Mouse (Mus musculus) embryonic facial prominence, embryonic 11.5 days (tissue): ENCODE measurements around the gene Kctd20. TPM values are rescaled to one million over a fixed set of nuclear protein-coding genes. Genes with fewer than 3 reads are reported as not detected.
A peak's percentile ranks its signal among the peaks of the same experiment; 100 is the strongest.

ENCODE experiments used
- ATAC-seq: fragments of 200-750 bp; cut with Nextera tagmentation; replicated peaks from 2 replicates; pipeline ENCODE4 v1.8.0; 2017; ENCODE audit warnings: low read depth; ENCODE audit not compliant: insufficient number of reproducible peaks, low FRiP score, low TSS enrichment
- DNase-seq: peaks from one replicate; pipeline ENCODE4 v3.0.0-alpha.2; 2015; ENCODE audit warnings: low spot score
- H3K27ac ChIP-seq: fragments of 300-500 bp; sonication (generic); replicated peaks from 2 replicates; pipeline ENCODE4 v1.5.1; 2014; ENCODE audit warnings: mild to moderate bottlenecking, low read depth, low read length, control low read depth
- H3K27me3 ChIP-seq: fragments of 300-500 bp; sonication (generic); 2 replicates; pipeline ENCODE4 v1.6.1; 2014; ENCODE audit warnings: mild to moderate bottlenecking, low read length, moderate library complexity, mixed read lengths; ENCODE audit not compliant: control insufficient read depth, insufficient read depth
- H3K36me3 ChIP-seq: fragments of 300-500 bp; sonication (generic); replicated peaks from 2 replicates; pipeline ENCODE4 v1.6.1; 2014; ENCODE audit warnings: low read depth, mild to moderate bottlenecking, low read length, moderate library complexity, mixed read lengths; ENCODE audit not compliant: control insufficient read depth, insufficient read depth
- H3K4me1 ChIP-seq: fragments of 300-500 bp; sonication (generic); 2 replicates; pipeline ENCODE4 v1.6.1; 2014; ENCODE audit warnings: low read length, mixed read lengths; ENCODE audit not compliant: control insufficient read depth, insufficient read depth
- H3K4me2 ChIP-seq: fragments of 300-500 bp; sonication (generic); 2 replicates; pipeline ENCODE4 v1.6.1; 2014; ENCODE audit warnings: low read depth, mild to moderate bottlenecking, control low read depth, low read length, moderate library complexity
- H3K4me3 ChIP-seq: fragments of 300-500 bp; sonication (generic); 2 replicates; pipeline ENCODE4 v1.5.1; 2014; ENCODE audit warnings: low read depth, low read length, control low read depth
- H3K9ac ChIP-seq: fragments of 300-500 bp; sonication (generic); replicated peaks from 2 replicates; pipeline ENCODE4 v1.6.1; 2014; ENCODE audit warnings: mild to moderate bottlenecking, control low read depth, low read length
- H3K9me3 ChIP-seq: fragments of 300-500 bp; sonication (generic); replicated peaks from 2 replicates; pipeline ENCODE4 v1.6.1; 2016; ENCODE audit warnings: mild to moderate bottlenecking, low read length, inconsistent platforms, mixed read lengths; ENCODE audit not compliant: control insufficient read depth
- WGBS: fragments of 180-500 bp; shearing (Covaris S2); extraction: QIAGEN DNeasy Blood & Tissue Kit; methylation state at CpG from one replicate; pipeline ENCODE4 v1.1.7; 2014; 5-methylcytosine and 5-hydroxymethylcytosine counted together
- polyA plus RNA-seq: library from polyadenylated mRNA; unstranded; fragments of >200 nt; fragmentation: Nextera tagmentation; extraction: Ambion mirVana; gene quantifications from 2 replicates; pipeline ENCODE4 v1.2.1, GENCODE M21; 2014

Kctd20 gene
- polyA plus RNA-seq, 1 experiment from 2014 or later: 109 TPM

DNA sequence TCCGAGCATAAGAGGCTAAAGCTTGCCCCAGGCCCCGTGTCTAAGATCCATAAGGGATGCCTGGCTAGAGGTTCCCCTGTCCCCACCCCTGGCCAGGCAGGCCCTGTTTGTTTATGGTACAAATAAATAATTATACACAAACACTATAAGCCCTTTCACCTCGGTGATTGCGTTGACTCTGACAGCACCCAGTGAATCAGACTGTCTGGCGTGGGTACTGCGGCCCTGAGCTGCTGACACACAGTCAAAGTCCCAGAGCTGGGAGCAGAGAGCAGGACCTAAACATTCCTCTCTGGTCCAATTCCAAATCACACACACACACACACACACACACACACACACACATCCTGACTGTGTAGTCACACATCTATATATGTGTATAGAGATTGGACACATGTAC, 37.8 kb upstream of the Kctd20 start:
- Histone ChIP-seq H3K27ac (no peak overlapping the region), H3K9me3 (no peaks in the 10 kb centered on the region), H3K4me2 (no peak overlapping the region), H3K4me1 (no peaks in the 10 kb centered on the region), H3K27me3 (peaks cover 9% of the 10 kb centered on the region; the same call in 1 of the 2 replicates), H3K9ac (no peak overlapping the region), H3K4me3 (no peak overlapping the region), H3K36me3 (no peaks in the 10 kb centered on the region)
- DNase-seq: no peak
- no peak for ATAC-seq
- WGBS: 83% methylated on average over 6 of the region's 6 CpGs

- no peaks in the 10 kb centered on the region for H3K36me3 ChIP-seq
- no peak within 1 kb of the TSS for H3K4me2 ChIP-seq
- no peak within 1 kb of the TSS for H3K9ac ChIP-seq
- no peak within 1 kb of the TSS for H3K27ac ChIP-seq
- 55% methylated on average over 12 of the region's 12 CpGs for WGBS
- H3K27me3 ChIP-seq: peaks cover 2% of the 10 kb centered on the region; the same call in 1 of the 2 replicates
- no peaks in the 10 kb centered on the region for H3K4me1 ChIP-seq
- H3K4me3 ChIP-seq: no peak within 1 kb of the TSS
- ATAC-seq (no peak), DNase-seq (no peak)
- no peaks in the 10 kb centered on the region for H3K9me3 ChIP-seq
Observed at GRCm38 (mm10) chr17:28915060-28915628, 36.6 kb upstream of the Kctd20 start, which contains the start of gene 4930539E08Rik. TSS of gene 4930539E08Rik (minus strand) at chr17:28915324.

- no peaks in the 10 kb centered on the region for H3K4me1 ChIP-seq
Observed at GRCm38 (mm10) chr17:28916520-28916919, 35.2 kb upstream of the Kctd20 start.

DNA sequence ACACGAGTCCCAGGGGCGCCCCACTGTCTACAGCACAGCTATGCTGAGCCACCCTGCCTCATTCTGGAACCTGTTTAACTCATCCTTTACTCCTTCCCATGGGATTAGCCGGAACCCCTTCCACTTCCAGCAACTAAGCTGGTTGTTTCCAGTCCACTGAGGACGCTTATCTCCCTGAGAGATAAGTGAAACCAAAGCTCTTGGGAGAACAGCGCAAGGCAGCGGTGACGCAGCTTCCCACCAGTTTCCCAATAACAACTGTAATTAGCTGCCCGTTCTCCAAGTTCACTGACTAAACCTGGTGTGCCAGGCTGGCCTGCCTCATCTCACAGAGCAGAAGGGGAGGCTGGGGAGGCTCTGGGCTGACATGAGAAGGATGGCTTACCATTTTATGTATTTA, 30.7 kb upstream of the Kctd20 start:
- Histone ChIP-seq H3K27ac (no peak overlapping the region), H3K4me1 (no peaks in the 10 kb centered on the region), H3K36me3 (no peaks in the 10 kb centered on the region), H3K9me3 (no peaks in the 10 kb centered on the region), H3K4me3 (no peak overlapping the region), H3K9ac (no peak overlapping the region), H3K4me2 (no peak overlapping the region), H3K27me3 (no peaks in the 10 kb centered on the region)
- 76% methylated on average over 8 of the region's 8 CpGs for WGBS
- no peak for DNase-seq
- ATAC-seq: no peak

More at GRCm38 (mm10) chr17:28916520-28916919, 35.2 kb upstream of the Kctd20 start:
- 75% methylated on average over 1 of the region's 1 CpGs for WGBS
- no peak for DNase-seq
- ATAC-seq: no peak
- Histone ChIP-seq H3K27me3 (no peaks in the 10 kb centered on the region), H3K9ac (no peak overlapping the region), H3K27ac (no peak overlapping the region), H3K36me3 (no peaks in the 10 kb centered on the region), H3K4me2 (no peak overlapping the region), H3K4me3 (no peak overlapping the region), H3K9me3 (no peaks in the 10 kb centered on the region)

DNA sequence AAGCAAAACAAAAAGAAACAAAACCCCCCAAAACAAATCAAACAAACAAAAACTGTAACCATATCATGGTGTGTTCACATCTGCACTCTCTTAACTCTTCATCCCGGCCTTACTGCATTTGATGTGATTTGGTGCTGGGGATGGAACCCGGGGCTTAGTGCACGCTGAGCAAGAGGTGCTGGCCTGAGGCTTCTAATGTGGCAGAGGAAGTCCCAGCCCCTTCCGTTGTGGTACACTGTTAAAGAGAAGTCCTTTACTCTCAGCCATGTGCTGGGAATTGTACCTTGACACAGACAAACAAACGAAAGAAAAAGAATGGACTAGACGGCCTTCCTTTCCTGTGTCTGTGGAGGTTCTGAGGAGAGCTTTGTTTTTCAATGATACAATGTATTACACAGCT, 29.7 kb upstream of the Kctd20 start:
- 69% methylated on average over 6 of the region's 6 CpGs for WGBS
- no peaks in the 10 kb centered on the region for H3K4me1 ChIP-seq
- DNase-seq (no peak), ATAC-seq (no peak)
- H3K4me2 ChIP-seq: no peak overlapping the region
- H3K4me3 ChIP-seq: no peak overlapping the region
- no peak overlapping the region for H3K9ac ChIP-seq
- no peaks in the 10 kb centered on the region for H3K36me3 ChIP-seq
- no peaks in the 10 kb centered on the region for H3K27me3 ChIP-seq
- H3K9me3 ChIP-seq: no peaks in the 10 kb centered on the region
- H3K27ac ChIP-seq: no peak overlapping the region

DNA sequence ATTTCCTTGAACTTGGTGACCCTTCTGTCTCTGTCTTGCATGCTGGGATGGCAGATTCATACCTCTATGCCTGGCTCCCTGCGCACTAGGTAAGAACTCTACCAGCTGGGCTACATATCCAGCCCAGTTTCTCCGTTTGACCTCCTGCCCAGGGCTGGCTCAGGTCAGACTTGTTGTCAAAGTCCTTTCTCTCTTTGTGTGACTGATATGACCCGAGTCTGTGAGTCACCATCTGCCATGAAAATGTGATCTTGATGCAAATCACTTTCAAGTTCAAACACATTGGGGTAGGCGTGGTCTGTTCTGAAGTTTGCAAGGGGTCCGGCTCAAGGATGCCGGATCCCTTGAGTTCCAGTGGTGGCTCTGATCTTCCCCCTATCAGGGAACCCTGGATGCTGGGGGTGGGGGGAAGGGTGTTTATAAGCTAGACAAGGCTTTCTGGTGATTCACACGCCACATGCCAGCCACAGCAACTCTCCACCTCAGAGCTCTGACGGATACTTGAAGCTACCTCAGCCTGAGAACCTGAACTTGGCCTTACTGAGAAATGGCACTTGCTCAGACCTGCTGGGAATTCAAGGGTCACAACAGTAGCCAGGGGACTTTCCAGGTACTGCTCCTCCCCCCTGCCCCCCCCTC, 26.7 kb upstream of the Kctd20 start:
- WGBS: 85% methylated on average over 8 of the region's 8 CpGs
- no peak overlapping the region for H3K4me3 ChIP-seq
- no peaks in the 10 kb centered on the region for H3K4me1 ChIP-seq
- ATAC-seq: no peak
- no peak overlapping the region for H3K9ac ChIP-seq
- no peaks in the 10 kb centered on the region for H3K9me3 ChIP-seq
- no peak overlapping the region for H3K27ac ChIP-seq
- H3K36me3 ChIP-seq: no peaks in the 10 kb centered on the region
- no peak overlapping the region for H3K4me2 ChIP-seq
- no peak for DNase-seq
- H3K27me3 ChIP-seq: no peaks in the 10 kb centered on the region

DNA sequence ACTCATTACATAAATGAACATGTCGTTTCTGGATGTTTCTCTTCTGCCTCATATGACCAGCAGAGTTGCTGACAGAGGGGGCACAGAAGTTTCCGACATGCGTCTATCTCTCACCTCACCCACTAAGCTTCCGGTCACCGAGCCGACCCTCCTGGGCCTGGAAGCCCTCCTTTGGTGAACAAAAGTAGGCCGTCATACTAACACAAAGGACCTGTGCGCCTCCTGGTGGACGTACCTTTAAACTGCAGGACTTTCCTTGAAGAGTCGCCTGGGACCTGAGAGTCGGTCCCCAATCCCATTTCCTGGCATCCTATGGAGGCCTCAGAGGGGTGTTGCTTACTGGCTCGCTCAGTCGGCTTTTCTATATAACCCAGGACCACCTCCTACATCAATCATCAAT, 25.4 kb upstream of the Kctd20 start:
- DNase-seq (peak; percentile 92), ATAC-seq (no peak)
- no peaks in the 10 kb centered on the region for H3K9me3 ChIP-seq
- H3K27me3 ChIP-seq: no peaks in the 10 kb centered on the region
- H3K36me3 ChIP-seq: no peaks in the 10 kb centered on the region
- no peaks in the 10 kb centered on the region; the same call in 1 of the 2 replicates for H3K4me1 ChIP-seq
- H3K27ac ChIP-seq: no peak overlapping the region
- 19% methylated on average over 13 of the region's 13 CpGs for WGBS
- no peak overlapping the region for H3K9ac ChIP-seq
- no peak overlapping the region for H3K4me3 ChIP-seq
- no peak overlapping the region for H3K4me2 ChIP-seq

DNA sequence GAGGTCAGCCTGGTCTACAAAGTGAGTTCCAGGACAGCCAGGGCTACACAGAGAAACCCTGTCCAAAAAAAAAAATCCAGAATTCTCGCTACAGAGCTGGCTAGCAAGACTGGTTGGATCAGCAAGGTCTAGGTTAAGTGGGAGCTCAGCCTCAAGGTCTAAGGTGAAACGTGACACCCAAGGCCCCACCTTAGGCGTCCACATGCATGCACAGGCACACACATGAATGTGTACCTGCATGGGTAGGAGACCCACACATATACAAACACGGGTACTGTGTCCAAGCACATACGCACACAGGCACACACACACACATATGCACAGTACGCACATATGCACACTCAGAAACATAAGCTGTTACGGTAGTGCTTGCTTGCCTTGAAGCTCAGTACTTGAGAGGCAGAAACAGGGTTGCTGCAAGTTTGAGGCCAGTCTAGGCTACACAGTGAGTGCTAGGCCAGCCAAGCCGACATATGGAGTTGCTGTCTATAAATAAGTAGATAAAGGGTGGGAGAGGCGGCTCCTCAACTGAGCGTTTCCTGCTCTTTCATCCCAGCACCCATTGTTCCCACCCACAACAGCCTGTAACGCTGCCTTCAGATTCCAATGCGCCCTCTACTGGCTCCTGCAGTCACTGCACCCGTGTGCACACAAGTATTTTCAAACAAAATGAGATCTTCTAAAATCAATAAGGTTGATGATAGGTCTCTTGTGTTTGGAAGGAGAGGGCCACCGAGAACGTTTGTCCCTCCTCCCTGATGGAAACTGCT, 24.7 kb upstream of the Kctd20 start:
- Histone ChIP-seq H3K4me3 (no peak overlapping the region), H3K9me3 (no peaks in the 10 kb centered on the region), H3K27ac (no peak overlapping the region), H3K4me2 (no peak overlapping the region), H3K9ac (no peak overlapping the region), H3K27me3 (no peaks in the 10 kb centered on the region), H3K4me1 (no peaks in the 10 kb centered on the region; the same call in 1 of the 2 replicates), H3K36me3 (no peaks in the 10 kb centered on the region)
- 50% methylated on average over 15 of the region's 15 CpGs for WGBS
- DNase-seq (peak; percentile 73), ATAC-seq (no peak)
